Mouse (Mus musculus) cortical plate, adult 2 months (tissue): ENCODE measurements around the gene Kcnd2.

ENCODE experiments used
- CTCF ChIP-seq: fragments of 200-500 bp; IDR thresholded peaks from 2 replicates; pipeline ENCODE4 v1.5.1; 2011; ENCODE audit warnings: mild to moderate bottlenecking, control low read depth, low read length; ENCODE audit not compliant: insufficient read depth; ENCODE audit errors: extremely low read depth
- POLR2A ChIP-seq: fragments of 200-500 bp; IDR thresholded peaks from 2 replicates; pipeline ENCODE4 v1.6.1; 2011; ENCODE audit warnings: mild to moderate bottlenecking, low read length, control low read depth; ENCODE audit not compliant: insufficient read depth; ENCODE audit errors: extremely low read depth

- TF ChIP-seq POLR2A = no peak
- TF ChIP-seq CTCF = no peak
These were observed 374.9 kb downstream of the Kcnd2 start for GRCm38 (mm10) chr6:21590156-21590555.
